Mouse (Mus musculus): ENCODE results near the gene Lrrc38.

GRCm38 (mm10) chr4:143324925-143325624, 24.5 kb upstream of the Lrrc38 start:
- no peak for TF ChIP-seq CTCF (conservative IDR thresholded peaks at IDR 0.05; ENCODE audit: low read length)
- no peak for TF ChIP-seq POU5F1 (IDR thresholded peaks at IDR 0.05; ENCODE audit: borderline replicate concordance, low read length)
- no peak for TF ChIP-seq NANOG (IDR thresholded peaks at IDR 0.05; ENCODE audit: borderline replicate concordance, low read length)

All from E14TG2a.4 (cell line).